Mouse (Mus musculus) bone marrow, adult 2 months (tissue): ENCODE data around the gene Lelp1.

Source experiments
- CTCF ChIP-seq: fragments of 200-500 bp; IDR thresholded peaks from 2 replicates; pipeline ENCODE4 v1.5.1; 2011; ENCODE audit warnings: low read length, control low read depth; ENCODE audit not compliant: control insufficient read depth, insufficient read depth
- POLR2A ChIP-seq: fragments of 200-500 bp; IDR thresholded peaks from 2 replicates; pipeline ENCODE4 v1.6.1; 2011; ENCODE audit warnings: low read depth, mild to moderate bottlenecking, control low read depth, low read length, borderline replicate concordance; ENCODE audit not compliant: control insufficient read depth

DNA sequence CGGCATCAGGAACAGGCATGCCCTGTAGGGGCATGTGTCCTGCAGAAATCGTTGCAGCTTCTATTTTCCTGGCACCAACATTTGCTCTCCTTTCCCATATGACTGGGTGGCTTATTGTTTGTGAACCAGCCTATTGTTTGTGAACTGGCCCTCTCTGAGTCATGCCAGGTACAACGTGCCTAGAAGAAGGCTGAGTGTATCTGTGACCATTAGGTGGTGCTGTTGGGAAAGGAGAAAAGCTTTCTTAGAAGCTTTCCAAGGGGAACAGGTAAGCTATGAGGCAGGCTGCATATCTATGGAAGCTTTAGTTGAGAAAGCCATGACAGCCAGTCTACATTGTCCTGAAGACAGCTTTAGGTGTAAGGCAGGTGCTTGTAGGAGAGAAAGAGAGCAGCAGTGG, 24.6 kb downstream of the Lelp1 start:
- TF ChIP-seq CTCF (no peak), POLR2A (no peak)
